Mouse (Mus musculus) monocyte, adult 2 months (primary cell): ENCODE measurements around the gene Gng7.
A peak's percentile ranks its signal among the peaks of the same experiment; 100 is the strongest.

Experiments used
- DNase-seq, 2 experiments: peaks; one replicate each; pipeline ENCODE4 v3.0.0; 2022; ENCODE audit warnings: low spot score in 2 of 2, low read depth in 1 of 2

The Gng7 gene

DNA sequence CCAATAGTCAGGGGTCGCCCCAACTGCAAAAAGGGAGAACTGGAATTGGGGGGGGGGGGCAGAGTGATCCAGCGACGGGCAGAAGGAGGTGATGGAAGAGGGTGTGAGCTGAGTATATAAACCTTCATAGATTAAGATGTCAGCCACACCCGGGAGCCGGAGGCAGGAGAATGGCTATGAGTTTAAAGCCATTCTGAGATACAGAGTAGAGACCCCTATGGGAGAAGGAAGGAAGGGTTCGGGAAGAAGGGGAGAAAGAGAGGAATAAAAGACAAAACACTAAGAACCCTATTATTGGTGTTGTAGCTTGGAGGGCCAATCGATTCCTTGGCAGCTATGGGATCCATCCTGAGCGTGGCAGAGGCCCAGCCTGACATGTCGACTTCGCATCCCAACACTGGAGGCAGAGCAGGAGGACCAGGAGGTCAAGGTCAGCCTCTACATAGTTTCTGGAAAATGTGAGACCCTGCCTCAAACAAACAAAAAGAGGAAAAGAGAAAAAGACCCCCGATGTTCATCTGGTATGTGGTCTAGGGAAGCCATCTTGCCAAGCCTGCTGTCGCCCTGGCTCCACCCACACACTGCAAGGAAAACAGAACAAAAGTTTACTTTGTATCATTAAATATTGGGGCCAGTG, 11.0 kb upstream of the Gng7 start, which contains the start of gene Diras1:
TSS of gene Diras1 (minus strand) at position 24 of the 637 bp plus-strand sequence.
- no peak for DNase-seq

DNA sequence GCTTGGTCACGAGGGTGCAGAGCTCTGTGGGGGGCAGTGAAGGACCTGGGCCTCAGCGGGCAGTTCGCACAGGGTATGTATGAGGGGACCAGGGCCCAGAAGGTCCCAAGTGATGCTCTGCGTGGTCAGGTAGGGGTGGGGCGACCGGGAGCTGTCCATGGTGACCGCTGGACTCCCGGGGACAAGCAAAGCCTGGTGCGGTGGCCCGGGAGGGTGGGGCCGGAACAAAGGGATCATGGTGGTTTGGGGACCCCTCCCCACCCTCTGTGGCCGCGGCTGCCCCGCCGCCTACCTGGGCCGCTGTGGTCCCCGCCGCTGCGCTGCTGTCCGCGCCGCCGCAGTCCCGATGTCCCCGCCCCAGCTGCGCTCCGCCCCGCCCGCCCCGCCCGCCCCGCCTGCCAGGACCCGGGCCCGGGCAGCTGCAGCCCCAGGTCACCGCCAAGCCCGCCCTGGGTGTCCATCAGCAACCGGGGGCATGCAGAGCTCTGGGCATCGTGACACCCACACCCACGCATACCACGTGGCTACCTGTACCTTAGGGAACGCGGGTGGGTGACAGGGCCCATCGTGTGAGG, 10.4 kb upstream of the Gng7 start:
- DNase-seq = no peak

DNA sequence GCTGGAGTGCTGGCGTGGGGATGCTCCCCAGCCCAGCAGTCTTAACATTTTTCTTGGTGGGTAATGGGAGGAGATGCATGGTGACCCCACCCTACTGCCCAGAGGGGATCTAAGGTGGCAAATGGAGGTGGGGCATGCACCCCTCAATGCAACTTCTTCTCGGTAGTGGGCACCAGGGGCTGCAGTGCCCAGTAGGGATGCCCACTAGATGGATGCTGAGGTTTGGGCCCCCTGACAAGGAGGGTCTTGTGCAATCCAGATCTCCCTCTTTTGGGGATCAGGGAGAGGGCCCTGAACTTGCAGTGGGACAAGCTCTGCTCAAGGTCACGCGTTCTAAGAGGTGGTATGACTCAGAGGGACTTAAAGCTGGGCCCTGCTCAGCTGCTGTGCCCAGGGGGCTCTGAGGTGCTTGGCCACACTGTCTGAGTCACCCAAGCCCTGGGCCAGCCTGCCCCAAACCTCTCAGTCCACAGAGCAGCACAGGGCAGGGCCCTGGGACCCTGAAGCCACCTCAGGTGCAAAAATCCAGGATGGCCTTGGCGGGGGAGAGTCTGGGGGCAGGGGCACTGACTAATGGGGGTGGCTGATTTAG, 9.7 kb upstream of the Gng7 start:
- no peak for DNase-seq

DNA sequence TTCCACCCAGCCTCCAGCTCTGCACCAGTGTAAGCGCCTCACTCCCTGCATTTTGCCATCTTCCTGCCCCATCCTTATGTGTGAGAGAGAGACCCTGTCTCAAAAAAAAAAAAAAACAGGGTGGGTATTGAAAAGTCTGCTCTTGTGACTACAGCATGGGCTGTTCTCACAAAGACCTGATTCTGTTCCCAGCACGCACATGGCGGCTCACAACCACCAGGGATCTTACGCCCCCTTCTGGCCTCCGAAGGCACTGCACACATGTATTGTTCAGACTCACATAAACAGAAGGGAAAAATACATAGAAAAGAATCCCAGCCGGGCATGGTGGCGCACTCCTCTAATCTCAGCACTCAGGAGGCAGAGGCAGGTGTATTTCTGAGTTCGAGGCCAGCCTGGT, 8.0 kb upstream of the Gng7 start:
- no peak for DNase-seq

DNA sequence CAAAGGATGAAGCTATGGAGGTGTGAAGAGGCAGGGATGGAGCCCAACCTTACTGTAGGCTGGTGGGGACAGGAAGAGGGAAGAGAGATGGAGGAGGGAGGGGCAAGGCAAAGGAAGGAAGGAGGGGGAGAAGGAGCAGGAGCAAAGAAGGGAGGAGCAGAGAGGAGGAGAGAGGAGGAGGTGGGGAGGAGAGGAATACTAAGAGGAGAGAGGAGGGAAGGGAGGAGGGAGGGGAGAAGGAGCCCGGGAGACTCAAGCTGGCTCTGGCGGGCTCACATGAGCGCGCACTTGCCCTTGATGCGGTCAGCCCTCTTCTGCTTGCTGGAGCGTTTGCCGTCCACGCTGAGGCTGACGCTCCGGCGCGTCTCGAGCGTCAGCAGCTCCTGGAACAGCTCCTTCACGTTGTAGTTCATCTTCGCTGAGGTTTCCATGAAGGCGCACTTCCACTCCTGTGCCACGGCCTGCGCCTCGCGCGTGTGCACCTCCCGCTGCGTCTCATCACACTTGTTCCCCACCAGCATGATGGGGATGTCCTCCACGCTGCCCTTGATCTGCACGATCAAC, 6.9 kb upstream of the Gng7 start:
- no peak for DNase-seq

DNA sequence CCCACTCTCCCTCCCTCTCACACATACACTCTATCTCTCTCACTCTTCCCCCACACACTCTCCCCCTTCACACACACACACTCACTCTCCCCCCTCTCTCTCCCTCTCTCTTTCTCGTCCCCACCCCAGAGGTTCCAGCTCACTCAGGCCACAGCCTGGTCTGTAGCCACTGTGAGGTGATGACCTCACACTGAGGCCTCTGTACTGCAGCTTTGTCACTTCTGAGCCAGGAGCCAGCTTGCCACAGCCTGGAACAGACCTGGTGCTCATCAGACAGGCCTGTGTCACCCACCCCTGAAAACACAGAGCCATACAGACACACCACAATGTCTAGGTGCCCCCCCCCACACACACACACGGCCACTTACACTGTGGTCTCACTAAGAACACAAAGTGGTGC, 5.5 kb upstream of the Gng7 start:
- no peak for DNase-seq

DNA sequence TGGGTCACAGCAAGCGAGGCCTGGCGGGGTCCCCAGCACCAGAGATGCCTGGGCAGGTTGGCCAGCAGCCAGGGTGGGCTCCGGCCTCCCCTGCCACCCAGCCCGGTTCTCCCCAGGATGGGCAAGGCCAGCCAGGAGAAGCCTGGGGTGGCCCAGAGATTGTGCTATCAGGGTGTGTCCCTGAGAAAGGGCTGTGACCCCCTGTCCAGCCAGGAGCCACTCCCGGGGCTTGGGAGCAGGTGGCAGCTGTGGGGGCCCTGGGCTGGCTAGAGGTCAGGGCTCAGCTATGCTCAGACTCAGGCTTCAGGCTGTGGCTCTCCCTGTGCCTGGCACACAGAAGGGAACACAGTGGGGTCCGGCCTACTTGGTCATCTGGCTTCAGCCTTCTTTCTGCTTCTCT, 4.9 kb upstream of the Gng7 start:
- DNase-seq = no peak

DNA sequence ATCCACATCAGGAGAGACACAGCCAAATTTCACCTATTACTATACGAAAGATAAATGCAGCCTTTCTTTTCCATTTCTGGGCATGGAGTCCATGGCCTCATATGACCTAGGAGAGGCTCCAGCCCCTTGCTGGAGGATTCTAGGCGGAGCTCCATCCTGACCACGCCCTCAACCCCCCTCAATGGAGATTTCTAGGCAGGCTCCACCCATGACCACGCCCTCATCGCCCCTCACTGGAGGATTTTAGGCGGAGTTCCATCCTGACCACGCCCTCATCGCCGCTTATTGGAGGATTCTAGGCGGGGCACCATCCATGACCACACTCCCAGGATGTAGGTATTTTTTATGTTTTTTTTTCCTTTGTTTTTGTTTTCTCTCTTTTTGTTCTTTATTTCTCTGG, 3.6 kb upstream of the Gng7 start:
- no peak for DNase-seq

DNA sequence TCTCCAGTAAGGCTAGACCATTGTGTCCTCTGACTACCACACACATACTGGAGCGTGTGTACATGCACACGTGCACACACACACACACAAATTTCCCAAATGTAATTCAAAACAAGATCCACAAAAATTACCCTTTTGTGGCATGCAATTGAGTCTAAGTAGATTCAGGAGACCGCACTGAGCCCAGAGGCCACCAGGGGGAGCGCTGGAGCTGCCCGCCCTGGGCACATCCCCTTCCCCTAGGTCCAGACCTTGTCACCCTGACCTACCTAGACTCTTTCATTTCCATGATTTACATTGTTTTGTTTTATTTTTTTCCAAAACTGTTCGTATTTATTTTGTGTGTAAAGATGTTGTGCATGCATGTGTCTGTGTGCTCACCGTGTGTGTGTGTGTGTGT, 1.9 kb upstream of the Gng7 start:
- peak in 1 of 2 experiments; percentile 39 for DNase-seq

DNA sequence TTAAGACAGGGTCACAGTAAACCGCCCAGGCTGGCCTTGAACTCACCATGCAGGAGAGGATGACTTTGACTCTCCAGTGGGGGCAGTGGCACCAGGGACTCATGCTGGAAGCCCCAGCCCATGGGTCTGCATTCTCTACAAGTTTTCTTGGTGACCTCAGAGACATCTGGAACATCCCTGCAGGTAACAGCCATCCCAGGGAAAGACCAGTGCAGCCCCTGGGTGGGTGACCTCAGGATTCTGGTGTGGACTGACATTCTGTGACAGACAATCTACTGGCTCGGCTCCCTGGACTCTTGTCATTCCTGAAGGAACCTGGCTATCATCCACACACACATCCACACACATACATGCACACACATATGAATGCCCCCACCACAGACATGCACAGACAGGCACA, 921 bp upstream of the Gng7 start:
- no peak for DNase-seq

DNA sequence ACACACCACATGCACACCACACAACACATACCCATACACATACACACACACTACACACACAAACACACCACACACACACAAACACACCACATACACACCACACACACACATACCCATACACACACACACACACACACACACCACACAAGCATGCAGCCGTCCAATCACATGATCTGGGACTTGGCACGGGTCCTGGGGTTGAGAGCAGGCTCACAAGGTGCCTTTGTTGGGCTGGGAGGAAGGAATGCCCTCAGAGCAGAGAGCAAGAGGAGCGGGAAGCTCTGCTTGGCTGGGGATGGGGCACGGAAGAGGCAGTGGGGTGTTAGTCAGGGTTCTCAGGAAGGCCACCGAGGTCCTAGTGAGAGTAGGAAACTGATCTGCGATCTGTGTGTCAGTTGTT, 3.9 kb downstream of the Gng7 start:
- no peak for DNase-seq

DNA sequence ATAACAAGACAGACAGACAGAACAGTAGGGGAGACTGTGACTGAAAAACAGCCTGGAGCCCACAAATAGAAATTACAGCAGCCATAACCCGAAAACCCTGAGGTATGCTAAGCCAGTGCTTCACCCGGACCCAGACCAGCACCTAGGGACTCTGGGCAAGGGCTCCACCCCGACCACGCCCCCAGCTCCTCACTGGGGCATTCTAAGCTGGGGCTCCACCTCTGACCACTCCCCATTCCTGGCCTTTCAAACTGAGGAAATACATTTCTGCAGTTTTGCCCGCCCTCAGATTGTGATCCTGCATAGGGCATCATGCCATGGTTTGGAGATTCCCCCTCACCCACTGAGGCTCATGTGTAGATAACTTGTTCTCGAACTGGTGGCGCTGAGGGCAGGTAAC, 7.5 kb downstream of the Gng7 start:
- DNase-seq = no peak

DNA sequence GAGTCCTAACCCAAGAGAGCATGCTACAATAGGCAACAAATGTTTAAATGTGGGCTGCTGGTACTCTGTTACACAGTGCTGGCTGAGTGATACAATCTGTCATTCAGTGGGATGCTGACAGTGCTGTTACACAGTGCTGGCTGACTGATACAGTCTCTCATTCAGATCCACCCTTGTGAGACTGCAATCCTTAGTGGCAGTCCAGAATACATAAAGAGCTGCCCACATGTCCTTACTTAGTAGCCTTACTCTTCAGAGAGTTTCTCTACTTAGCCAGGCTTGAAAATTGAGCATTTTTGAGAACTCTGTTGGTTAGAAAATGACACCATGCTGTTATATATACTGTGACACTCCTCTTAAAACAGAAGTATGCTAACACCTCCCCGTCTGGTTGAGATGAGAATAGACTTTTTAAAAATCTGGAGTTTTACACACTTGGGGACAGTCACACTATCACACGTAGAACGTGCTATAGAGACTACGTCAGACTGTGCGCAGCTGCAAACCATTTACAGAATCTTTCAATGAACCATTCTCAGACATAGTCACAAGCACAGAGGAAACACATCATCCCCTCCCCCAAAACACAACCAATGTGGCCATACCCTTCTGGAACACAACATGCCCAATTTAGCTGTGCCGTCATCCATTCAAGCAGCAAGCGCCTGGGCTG, 8.6 kb downstream of the Gng7 start:
- DNase-seq = no peak

DNA sequence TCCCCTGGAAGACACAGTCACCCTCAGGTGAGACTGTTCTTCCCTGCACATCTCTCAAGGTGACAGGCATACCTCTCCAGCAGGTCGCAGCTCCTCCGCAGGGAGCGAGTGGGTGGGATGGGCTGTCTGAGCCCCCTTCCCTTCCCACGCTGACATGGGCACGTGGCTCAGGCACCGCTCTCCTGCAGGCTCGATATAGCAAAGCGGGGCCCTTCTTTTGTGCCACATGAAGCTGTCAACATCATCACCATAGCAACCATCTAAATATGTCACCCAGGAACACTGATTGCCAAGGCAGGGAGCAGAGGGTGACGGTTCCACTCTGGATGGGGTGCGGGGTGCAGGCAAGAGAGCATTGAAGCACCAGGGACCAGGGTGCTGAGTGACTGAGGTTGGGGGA, 13.6 kb downstream of the Gng7 start:
- DNase-seq = no peak

DNA sequence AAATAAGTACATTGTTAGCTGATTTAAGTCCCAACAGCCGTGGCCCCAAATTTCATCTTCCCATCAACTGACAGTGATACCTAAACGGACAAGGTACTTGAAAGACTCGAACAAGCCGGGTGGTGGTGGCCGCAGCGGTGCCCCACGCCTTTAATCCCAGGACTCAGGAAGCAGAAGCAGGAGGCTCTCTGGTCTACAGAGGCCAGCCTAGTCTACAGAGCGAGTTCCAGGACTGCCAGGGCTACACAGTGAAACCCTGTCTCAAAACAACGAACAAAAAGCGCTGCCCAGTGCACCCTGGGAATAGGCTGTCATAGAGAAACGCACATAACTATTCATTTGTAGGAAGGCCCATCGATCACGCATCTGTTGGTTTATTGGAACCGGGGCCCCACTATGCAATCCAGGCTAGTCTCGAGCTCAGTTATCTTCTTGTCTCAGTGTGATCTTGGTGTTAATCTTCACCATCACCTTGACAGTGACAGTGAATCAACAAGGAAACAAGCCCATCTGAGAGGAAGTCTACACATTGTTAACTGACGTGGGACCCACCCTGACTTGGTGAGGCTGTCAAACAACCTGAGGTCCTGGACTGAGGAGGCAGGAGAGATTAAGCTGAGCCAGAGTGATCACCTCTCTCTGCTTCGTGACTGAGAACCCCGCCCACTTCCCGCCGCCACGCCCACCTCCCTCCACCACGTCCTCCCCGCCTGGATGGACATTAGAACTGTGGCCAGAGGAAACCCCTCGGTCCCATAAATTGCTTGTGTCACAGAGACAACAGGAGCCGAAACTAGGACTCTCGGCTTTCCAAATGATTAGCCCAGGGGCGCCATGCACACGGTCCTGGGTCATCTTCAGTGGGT, 14.3 kb downstream of the Gng7 start:
- no peak for DNase-seq

DNA sequence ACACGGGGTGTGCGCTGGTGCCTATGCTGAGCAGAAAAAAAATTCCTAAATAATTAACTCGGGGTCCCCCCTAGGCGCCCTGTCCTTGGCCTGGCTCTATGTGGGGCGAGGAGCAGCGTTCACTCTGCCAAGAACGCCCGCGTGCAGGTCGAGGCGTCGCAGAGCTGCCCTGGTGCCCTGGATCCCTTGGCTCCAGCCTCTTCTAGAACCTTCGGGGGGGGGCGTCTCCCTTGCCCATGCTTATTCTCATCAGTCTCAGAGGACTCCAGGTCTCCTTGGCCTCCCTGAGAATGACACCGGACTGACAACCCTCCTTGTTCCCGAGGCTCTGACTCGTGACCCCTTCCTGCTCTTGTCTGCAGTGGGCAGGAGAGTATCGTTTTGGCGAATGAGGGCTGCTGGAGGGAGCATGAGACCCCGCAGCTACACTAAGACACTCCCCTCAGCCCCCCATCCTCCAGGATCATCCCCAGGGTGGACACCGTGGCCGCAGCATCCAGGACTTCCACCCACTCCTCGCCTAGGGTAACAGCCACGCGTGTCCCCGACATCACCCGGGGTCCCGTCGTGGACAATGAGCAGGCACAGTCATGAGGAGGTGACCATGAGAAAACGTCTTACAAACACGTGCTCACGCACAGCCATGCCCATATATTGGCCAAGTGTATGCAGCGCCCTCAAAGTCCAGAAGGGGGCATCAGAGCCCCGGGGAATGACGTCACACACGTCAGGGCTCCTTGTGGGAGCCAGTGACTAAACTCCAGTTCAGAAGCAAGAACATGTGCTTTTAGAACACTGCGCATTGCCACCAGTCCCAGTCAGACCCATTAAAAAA, 15.2 kb downstream of the Gng7 start:
- peak; percentile 87 to 91 for DNase-seq

DNA sequence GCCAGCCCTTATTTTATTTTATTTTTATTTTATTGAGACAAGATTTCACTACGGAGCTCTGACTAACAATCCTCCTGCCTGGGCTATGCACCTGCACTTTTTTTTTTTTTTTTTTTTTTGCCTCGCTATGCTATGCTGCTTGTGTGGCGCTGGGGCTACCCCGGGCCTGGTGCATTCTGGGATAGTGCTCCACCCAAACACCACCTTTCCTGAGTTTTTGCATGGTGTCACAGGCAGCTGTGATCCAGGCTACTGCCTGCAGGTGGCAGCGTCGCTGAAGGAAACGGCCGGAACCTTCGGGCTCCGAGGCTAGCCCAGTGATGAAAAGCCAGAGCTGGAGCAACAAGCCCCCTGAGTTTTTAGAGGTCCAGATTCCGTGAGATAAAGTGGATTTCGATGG, 16.0 kb downstream of the Gng7 start:
- no peak for DNase-seq

DNA sequence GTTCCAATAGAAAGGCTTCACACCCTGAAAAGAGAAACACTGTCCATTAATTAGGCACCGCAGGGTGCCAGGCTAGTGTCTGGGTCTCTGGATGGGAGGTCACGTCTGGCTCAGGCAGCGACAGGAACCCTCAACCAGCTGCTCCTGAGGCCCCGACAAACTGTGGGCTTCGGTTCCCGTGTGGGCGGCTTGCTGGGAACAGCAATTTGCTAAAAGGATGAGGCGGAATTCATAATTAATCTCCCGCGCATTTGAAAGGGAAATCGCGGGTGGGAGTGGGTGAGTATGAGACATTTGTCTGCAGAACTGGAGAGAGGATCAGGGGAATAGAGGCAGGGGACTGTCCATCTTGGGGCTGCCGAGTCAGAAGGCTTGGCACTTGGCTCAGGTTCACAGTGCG, 16.7 kb downstream of the Gng7 start:
- DNase-seq = no peak

DNA sequence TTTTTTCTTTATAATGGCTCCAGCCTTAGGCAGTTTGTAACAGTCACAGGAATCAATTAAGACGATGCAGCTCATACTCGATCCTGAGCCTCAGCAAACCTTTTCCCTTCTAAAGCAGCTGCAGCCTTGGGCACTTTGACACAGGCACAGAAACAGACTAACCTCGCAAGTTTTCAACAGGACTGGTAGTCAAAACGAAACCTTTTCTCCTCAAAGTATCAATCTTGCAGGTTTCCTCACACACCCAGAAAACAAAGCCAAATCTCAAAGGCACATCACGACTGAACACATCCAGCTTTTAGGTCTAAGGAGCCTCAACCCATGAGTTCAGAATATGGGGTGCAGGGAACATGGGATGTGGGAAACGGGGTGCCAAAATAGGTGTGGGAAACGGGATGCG, 17.4 kb downstream of the Gng7 start:
- no peak for DNase-seq

DNA sequence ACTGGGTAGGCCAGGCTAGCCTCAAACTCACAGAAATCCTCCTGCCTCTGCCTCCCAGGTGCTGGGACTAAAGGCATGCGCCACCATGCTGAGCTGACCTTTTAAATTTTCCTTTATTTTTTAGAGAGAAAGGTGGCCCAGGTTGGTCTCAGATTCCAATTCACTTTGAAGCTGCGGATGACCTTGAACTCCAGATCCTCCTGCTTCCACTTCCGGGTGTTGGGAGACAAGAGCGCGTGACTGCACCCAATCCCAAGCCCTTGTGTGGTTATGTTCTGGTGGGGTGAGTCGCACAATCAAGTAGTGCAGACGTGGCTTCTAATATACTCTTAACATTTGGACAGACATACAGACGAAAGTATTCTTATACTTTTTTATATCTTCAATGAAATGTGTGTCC, 18.2 kb downstream of the Gng7 start:
- no peak for DNase-seq
